Mouse (Mus musculus): ENCODE measurements around the gene Ptcra.

GRCm38 (mm10) chr17:46727271-46727670, 36.2 kb downstream of the Ptcra start:
- TF ChIP-seq CTCF (IDR thresholded peaks at IDR 0.05; ENCODE audit: insufficient read depth, low read length) (no peak), POLR2A (IDR thresholded peaks at IDR 0.05; ENCODE audit: borderline replicate concordance, extremely low read depth, low read depth, low read length) (no peak)

All from lung, adult 2 months (tissue).